Mouse (Mus musculus) bone marrow macrophage, adult 2 months (primary cell): ENCODE results near the gene Gpr1.

Source experiments
- CTCF ChIP-seq: IDR thresholded peaks from 2 replicates; pipeline ENCODE4 v1.5.1; 2012; ENCODE audit warnings: low read depth, mild to moderate bottlenecking, low read length, moderate library complexity
- POLR2A ChIP-seq: IDR thresholded peaks from 2 replicates; pipeline ENCODE4 v1.6.1; 2012; ENCODE audit warnings: mild to moderate bottlenecking, low read depth, low read length, borderline replicate concordance

DNA sequence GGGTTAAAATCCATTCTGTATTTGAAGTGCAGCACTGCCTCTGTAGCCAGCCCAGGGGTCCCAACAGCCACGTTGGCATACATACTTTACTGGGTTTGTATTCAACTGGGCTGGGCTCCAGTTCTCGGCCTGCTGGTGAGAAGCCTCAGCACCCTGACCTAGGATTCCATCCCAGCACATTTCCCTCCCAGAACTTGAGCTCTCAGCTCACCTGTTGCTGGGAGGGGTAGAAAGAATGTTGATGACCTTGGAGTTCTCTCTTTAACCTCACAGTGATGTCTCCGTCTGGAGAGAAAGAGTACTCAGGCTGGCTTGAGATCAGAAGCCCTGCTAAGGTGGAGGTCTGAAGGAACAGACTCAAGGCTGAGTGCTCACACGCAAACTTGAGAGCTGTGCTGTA, 25.0 kb upstream of the Gpr1 start:
- TF ChIP-seq POLR2A (no peak), CTCF (no peak)
